Mouse (Mus musculus): ENCODE measurements around the gene Smim11. TPM values are rescaled to one million over a fixed set of nuclear protein-coding genes. Genes with fewer than 3 reads are reported as not detected.

Smim11 gene
- polyA plus RNA-seq, 1 experiment from 2014 or later = 65.6 TPM

- Histone ChIP-seq H3K9me3 (replicated peaks) (no peaks in the 10 kb centered on the region), H3K9ac (no peak overlapping the region), H3K4me3 (replicated peaks) (no peak overlapping the region), H3K36me3 (no peaks in the 10 kb centered on the region), H3K4me2 (no peak overlapping the region), H3K27me3 (no peaks in the 10 kb centered on the region), H3K27ac (no peak overlapping the region), H3K4me1 (replicated peaks) (no peaks in the 10 kb centered on the region)
- 56% methylated on average over 12 of the region's 12 CpGs for WGBS (ENCODE audit: insufficient replicate concordance)
- ATAC-seq (ENCODE audit: low read depth) = no peak
- no peak for DNase-seq
These were observed 6.7 kb upstream of the Smim11 start for GRCm38 (mm10) chr16:92294267-92294970.

- WGBS (ENCODE audit: insufficient replicate concordance) = 50% methylated on average over 2 of the region's 2 CpGs
- Histone ChIP-seq H3K4me1 (replicated peaks) (peaks cover 1% of the 10 kb centered on the region), H3K36me3 (no peaks in the 10 kb centered on the region), H3K9ac (no peak overlapping the region), H3K27me3 (no peaks in the 10 kb centered on the region), H3K4me2 (no peak overlapping the region), H3K4me3 (replicated peaks) (no peak overlapping the region), H3K27ac (no peak overlapping the region), H3K9me3 (replicated peaks) (no peaks in the 10 kb centered on the region)
- ATAC-seq (ENCODE audit: low read depth) = no peak
- DNase-seq = no peak
These were observed 5.8 kb upstream of the Smim11 start for GRCm38 (mm10) chr16:92295328-92295727.

DNA sequence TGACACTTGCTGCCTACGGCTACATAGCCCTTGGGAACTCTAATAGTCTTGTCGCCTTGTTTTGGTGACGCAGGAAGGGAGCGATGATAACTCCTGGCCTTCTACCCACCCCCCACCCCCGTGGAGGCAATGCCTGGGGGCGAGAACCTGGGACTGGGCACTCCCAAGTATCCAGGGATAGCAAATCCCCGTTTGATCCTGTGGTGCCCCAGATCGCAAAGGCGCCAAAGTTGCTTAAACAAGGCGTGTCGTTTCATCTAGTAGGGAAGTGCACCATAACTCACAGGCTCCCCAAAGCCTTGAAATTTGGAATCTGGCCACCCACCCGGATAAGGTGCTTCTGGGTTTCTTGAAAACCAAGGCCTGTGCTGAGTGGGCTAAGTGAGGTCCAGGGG, 323 bp downstream of the Smim11 start:
- peak; percentile 56; the same call in 1 of the 2 replicates for ATAC-seq (ENCODE audit: low read depth)
- no peaks in the 10 kb centered on the region for H3K9me3 ChIP-seq (replicated peaks)
- H3K4me1 ChIP-seq (replicated peaks) = peaks cover 34% of the 10 kb centered on the region
- H3K4me2 ChIP-seq = peak overlapping the region; percentile 83
- no peaks in the 10 kb centered on the region for H3K27me3 ChIP-seq
- H3K27ac ChIP-seq = peak overlapping the region; percentile 48
- under 1% methylated on average over 12 of the region's 12 CpGs for WGBS (ENCODE audit: insufficient replicate concordance)
- H3K4me3 ChIP-seq (replicated peaks) = peak overlapping the region; percentile 75
- DNase-seq = peak; percentile 20
- no peaks in the 10 kb centered on the region for H3K36me3 ChIP-seq
- peak overlapping the region; percentile 78 for H3K9ac ChIP-seq

- peak overlapping the region; percentile 78 for H3K9ac ChIP-seq
- no peaks in the 10 kb centered on the region for H3K27me3 ChIP-seq
- 32% methylated on average over 5 of the region's 5 CpGs for WGBS (ENCODE audit: insufficient replicate concordance)
- H3K4me2 ChIP-seq = peak overlapping the region; percentile 83
- peak overlapping the region; percentile 48 for H3K27ac ChIP-seq
- peaks cover 5% of the 10 kb centered on the region for H3K36me3 ChIP-seq
- H3K4me1 ChIP-seq (replicated peaks) = peaks cover 34% of the 10 kb centered on the region
- no peaks in the 10 kb centered on the region for H3K9me3 ChIP-seq (replicated peaks)
- H3K4me3 ChIP-seq (replicated peaks) = peak overlapping the region; percentile 75
- DNase-seq (no peak), ATAC-seq (ENCODE audit: low read depth) (no peak)
These were observed 903 bp downstream of the Smim11 start for GRCm38 (mm10) chr16:92301989-92302388.

GRCm38 (mm10) chr16:92302506-92302905, 1.4 kb downstream of the Smim11 start:
- peak overlapping the region; percentile 48; the same call in 1 of the 2 replicates for H3K27ac ChIP-seq

GRCm38 (mm10) chr16:92305519-92305918, 4.4 kb downstream of the Smim11 start:
- Histone ChIP-seq H3K4me3 (replicated peaks) (no peak overlapping the region), H3K9ac (no peak overlapping the region), H3K36me3 (peaks cover 10% of the 10 kb centered on the region), H3K9me3 (replicated peaks) (no peaks in the 10 kb centered on the region), H3K4me1 (replicated peaks) (peaks cover 30% of the 10 kb centered on the region), H3K27ac (no peak overlapping the region), H3K27me3 (no peaks in the 10 kb centered on the region), H3K4me2 (no peak overlapping the region)
- WGBS (ENCODE audit: insufficient replicate concordance) = 86% methylated on average over 2 of the region's 2 CpGs
- ATAC-seq (ENCODE audit: low read depth) = no peak
- no peak for DNase-seq

More at GRCm38 (mm10) chr16:92302506-92302905, 1.4 kb downstream of the Smim11 start:
- 57% methylated on average over 5 of the region's 5 CpGs for WGBS (ENCODE audit: insufficient replicate concordance)
- no peak for ATAC-seq (ENCODE audit: low read depth)
- Histone ChIP-seq H3K9me3 (replicated peaks) (no peaks in the 10 kb centered on the region), H3K36me3 (peaks cover 10% of the 10 kb centered on the region), H3K4me1 (replicated peaks) (peaks cover 34% of the 10 kb centered on the region), H3K4me3 (replicated peaks) (0 out of 2 replicates have a peak overlapping the region, but pooled peaks have one; percentile 75), H3K9ac (peak overlapping the region; percentile 78; the same call in 1 of the 2 replicates), H3K4me2 (peak overlapping the region; percentile 83), H3K27me3 (no peaks in the 10 kb centered on the region)
- no peak for DNase-seq

GRCm38 (mm10) chr16:92307947-92308346, 6.9 kb downstream of the Smim11 start:
- Histone ChIP-seq H3K4me2 (no peak overlapping the region), H3K27ac (no peak overlapping the region), H3K36me3 (peaks cover 24% of the 10 kb centered on the region), H3K4me1 (replicated peaks) (peaks cover 10% of the 10 kb centered on the region), H3K9ac (no peak overlapping the region), H3K27me3 (no peaks in the 10 kb centered on the region), H3K9me3 (replicated peaks) (no peaks in the 10 kb centered on the region), H3K4me3 (replicated peaks) (no peak overlapping the region)
- DNase-seq (no peak), ATAC-seq (ENCODE audit: low read depth) (no peak)
- 55% methylated on average over 3 of the region's 3 CpGs for WGBS (ENCODE audit: insufficient replicate concordance)

DNA sequence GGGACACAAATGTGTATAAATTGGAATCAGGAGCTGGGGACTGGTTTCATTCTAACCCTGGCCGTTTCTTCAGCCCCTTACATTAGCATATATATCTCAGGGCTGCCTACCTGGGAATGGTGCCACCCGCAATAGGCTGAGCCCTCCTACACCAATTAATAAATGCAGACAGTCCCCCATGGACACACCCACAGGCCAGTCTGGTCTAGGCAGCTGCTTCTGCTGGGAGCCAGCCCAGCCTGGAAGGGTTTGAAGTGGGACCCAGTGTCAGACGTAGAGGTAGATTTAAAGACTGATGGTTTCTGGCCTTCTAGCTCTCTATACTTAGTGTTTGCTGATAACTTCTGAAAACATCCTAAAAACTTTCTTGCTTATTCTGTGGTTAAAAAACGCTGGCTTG, 8.0 kb downstream of the Smim11 start:
- Histone ChIP-seq H3K36me3 (peaks cover 24% of the 10 kb centered on the region), H3K27me3 (no peaks in the 10 kb centered on the region)
- 75% methylated on average over 4 of the region's 4 CpGs for WGBS (ENCODE audit: insufficient replicate concordance)

DNA sequence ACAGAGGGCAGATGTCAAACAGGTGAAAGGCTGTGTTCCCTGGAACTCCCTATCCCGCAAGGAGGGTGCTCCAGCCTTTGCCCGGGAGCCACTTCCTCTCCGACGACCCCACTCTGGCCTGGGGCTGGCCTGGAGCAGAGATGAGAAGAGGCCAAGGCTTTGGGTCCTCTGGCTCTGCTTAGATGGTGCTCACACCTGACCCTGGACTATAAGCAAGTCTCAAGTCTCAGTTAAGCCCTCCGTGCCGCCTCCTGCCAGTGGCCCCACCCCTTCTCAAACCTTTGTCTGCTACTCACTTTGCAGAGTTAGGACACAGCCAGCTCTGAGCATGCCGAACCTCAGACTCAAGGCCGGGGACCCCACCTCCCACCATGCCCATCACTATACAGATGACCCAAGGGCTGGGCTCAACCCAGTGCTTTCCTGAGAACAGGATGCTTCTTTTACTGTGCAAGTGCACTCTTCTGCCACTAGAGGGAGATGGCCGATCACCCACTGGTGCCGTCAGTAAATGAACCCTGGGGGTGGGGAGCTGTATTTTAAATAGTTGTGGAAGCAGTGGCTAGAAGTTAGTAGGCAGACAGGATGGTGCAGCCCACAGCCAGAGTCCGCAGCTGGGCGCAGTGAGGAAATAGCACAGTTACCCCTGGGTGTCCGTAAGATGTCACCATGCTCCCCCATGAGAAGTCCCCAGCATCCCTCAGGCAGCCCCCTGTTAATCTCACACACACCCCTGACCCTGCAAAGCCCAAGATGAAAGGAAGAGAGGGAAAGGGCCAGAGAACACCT, 13.1 kb downstream of the Smim11 start:
- no peak overlapping the region for H3K4me2 ChIP-seq
- no peak overlapping the region for H3K27ac ChIP-seq
- H3K4me1 ChIP-seq (replicated peaks) = peaks cover 3% of the 10 kb centered on the region
- H3K36me3 ChIP-seq = peaks cover 13% of the 10 kb centered on the region
- no peak overlapping the region for H3K9ac ChIP-seq
- no peak overlapping the region for H3K4me3 ChIP-seq (replicated peaks)
- 0 out of 2 replicates have a peak, but pooled peaks have one; percentile 54 for ATAC-seq (ENCODE audit: low read depth)
- no peaks in the 10 kb centered on the region for H3K9me3 ChIP-seq (replicated peaks)
- no peaks in the 10 kb centered on the region for H3K27me3 ChIP-seq
- peak; percentile 26 for DNase-seq
- WGBS (ENCODE audit: insufficient replicate concordance) = 46% methylated on average over 13 of the region's 13 CpGs

More for the DNA sequence above, 8.0 kb downstream of the Smim11 start:
- H3K27ac ChIP-seq = no peak overlapping the region
- ATAC-seq (ENCODE audit: low read depth) (no peak), DNase-seq (no peak)
- H3K4me3 ChIP-seq (replicated peaks) = no peak overlapping the region
- no peak overlapping the region for H3K9ac ChIP-seq
- no peak overlapping the region for H3K4me2 ChIP-seq
- no peaks in the 10 kb centered on the region; the same call in 1 of the 2 replicates for H3K4me1 ChIP-seq (replicated peaks)
- H3K9me3 ChIP-seq (replicated peaks) = no peaks in the 10 kb centered on the region

- H3K9me3 ChIP-seq (replicated peaks) = no peaks in the 10 kb centered on the region
- no peak for ATAC-seq (ENCODE audit: low read depth)
- WGBS (ENCODE audit: insufficient replicate concordance) = 64% methylated on average over 7 of the region's 7 CpGs
These were observed 15.1 kb downstream of the Smim11 start for GRCm38 (mm10) chr16:92316049-92316738.

More at GRCm38 (mm10) chr16:92316049-92316738, 15.1 kb downstream of the Smim11 start:
- Histone ChIP-seq H3K4me2 (no peak overlapping the region), H3K9ac (no peak overlapping the region), H3K27ac (no peak overlapping the region), H3K36me3 (peaks cover 9% of the 10 kb centered on the region), H3K4me1 (replicated peaks) (peaks cover 8% of the 10 kb centered on the region), H3K4me3 (replicated peaks) (no peak overlapping the region), H3K27me3 (no peaks in the 10 kb centered on the region)
- DNase-seq = no peak

All from liver, embryonic 13.5 days (tissue).